Mouse (Mus musculus): ENCODE data around the gene Crat. TPM values are rescaled to one million over a fixed set of nuclear protein-coding genes. Genes with fewer than 3 reads are reported as not detected.

Crat gene
- total RNA-seq, 1 experiment from 2014 or later: 16.2 TPM

GRCm38 (mm10) chr2:30356266-30356665 is 59.3 kb downstream of the Crat start:
- ATAC-seq (ENCODE audit: extremely low read depth, insufficient number of reproducible peaks, low FRiP score, poor library complexity, severe bottlenecking): no peak

- no peak for ATAC-seq (ENCODE audit: extremely low read depth, insufficient number of reproducible peaks, low FRiP score, poor library complexity, severe bottlenecking)
These were observed 59.8 kb downstream of the Crat start for GRCm38 (mm10) chr2:30355861-30356260.

- no peak for ATAC-seq (ENCODE audit: extremely low read depth, insufficient number of reproducible peaks, low FRiP score, poor library complexity, severe bottlenecking)
These were observed 64.5 kb downstream of the Crat start for GRCm38 (mm10) chr2:30351149-30351548.

Other genes starting within 250 kb of the Crat start
- gene Endog, start 244.3 kb downstream of the Crat start, total RNA-seq (2017): 1.3 and 3.9 TPM in 2 replicates
- 8.3 and 15.7 TPM in 2 replicates for gene Spout1, start 237.4 kb downstream of the Crat start, total RNA-seq (2017)
- gene Kyat1, start 210.0 kb downstream of the Crat start, total RNA-seq (2017): 7.1 and 7.5 TPM in 2 replicates
- gene Lrrc8a, start 178.1 kb downstream of the Crat start, total RNA-seq (2017): 20.7 and 22.5 TPM in 2 replicates
- 2.0 and 2.9 TPM in 2 replicates for gene Gm28035, start 175.2 kb downstream of the Crat start, total RNA-seq (2017)
- gene Phyhd1, start 149.6 kb downstream of the Crat start, total RNA-seq (2017): 3.8 and 6.0 TPM in 2 replicates
- not detected in 2 replicates for gene Gm28038, start 134.8 kb downstream of the Crat start, total RNA-seq (2017)
- gene Dolk, start 129.5 kb downstream of the Crat start, total RNA-seq (2017): 9.0 and 10.3 TPM in 2 replicates
- gene Nup188, start 129.4 kb downstream of the Crat start, total RNA-seq (2017): 14.6 and 14.8 TPM in 2 replicates
- gene Sh3glb2, start 56.5 kb downstream of the Crat start, total RNA-seq (2017): 39.0 and 44.3 TPM in 2 replicates
- gene Miga2, start 51.6 kb downstream of the Crat start, total RNA-seq (2017): 6.0 and 11.2 TPM in 2 replicates
- 19.8 and 21.2 TPM in 2 replicates for gene Dolpp1, start 23.6 kb downstream of the Crat start, total RNA-seq (2017)
- gene Ptpa, start 226 bp upstream of the Crat start, total RNA-seq (2017): 37.4 and 47.8 TPM in 2 replicates
- gene Ier5l, start 58.4 kb upstream of the Crat start, total RNA-seq (2017): 0.23 and 0.25 TPM in 2 replicates
- gene Cstad, start 179.2 kb upstream of the Crat start, total RNA-seq (2017): 0.58 and 0.98 TPM in 2 replicates

Measured in neutrophil, adult 5-6 weeks (primary cell).